Mouse (Mus musculus): ENCODE measurements around the gene Gemin7. TPM values are rescaled to one million over a fixed set of nuclear protein-coding genes. Genes with fewer than 3 reads are reported as not detected.

Gemin7 gene
- polyA plus RNA-seq, 1 experiment, result 89.8 TPM

DNA sequence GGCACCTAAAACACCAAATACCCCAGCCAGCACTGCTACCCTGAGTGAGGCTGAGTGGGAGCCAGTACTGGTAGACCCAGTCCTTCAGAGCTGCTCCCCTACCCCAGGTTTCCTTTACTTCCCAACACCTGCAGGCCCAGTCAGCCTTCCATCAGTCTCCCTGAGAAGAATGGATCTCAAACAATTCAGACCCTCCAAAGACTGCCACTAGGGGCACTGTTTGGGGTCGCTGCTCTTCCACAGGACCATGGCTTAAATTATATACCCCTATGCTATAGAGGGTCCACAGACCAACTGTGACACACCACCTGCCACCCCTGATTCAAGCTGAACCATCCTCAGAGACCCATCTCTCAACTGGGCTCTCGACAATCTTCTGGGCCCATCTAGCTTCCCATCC, 18.4 kb downstream of the Gemin7 start:
- H3K36me3 ChIP-seq (ENCODE audit: control insufficient read depth, insufficient read depth), result no peaks in the 10 kb centered on the region
- H3K79me2 ChIP-seq (ENCODE audit: control insufficient read depth, insufficient read depth), result peaks cover 70% of the 10 kb centered on the region
- H3K27me3 ChIP-seq (ENCODE audit: control insufficient read depth, insufficient read depth, insufficient read length), result no peaks in the 10 kb centered on the region
- no peak overlapping the region for H3ac ChIP-seq (ENCODE audit: control insufficient read depth, insufficient read length)
- H3K4me2 ChIP-seq (ENCODE audit: low read depth), result no peak overlapping the region
- TF ChIP-seq TCF3 (IDR thresholded peaks at IDR 0.05; ENCODE audit: insufficient read length, low read depth), result no peak
- no peak overlapping the region for H3K4me3 ChIP-seq

DNA sequence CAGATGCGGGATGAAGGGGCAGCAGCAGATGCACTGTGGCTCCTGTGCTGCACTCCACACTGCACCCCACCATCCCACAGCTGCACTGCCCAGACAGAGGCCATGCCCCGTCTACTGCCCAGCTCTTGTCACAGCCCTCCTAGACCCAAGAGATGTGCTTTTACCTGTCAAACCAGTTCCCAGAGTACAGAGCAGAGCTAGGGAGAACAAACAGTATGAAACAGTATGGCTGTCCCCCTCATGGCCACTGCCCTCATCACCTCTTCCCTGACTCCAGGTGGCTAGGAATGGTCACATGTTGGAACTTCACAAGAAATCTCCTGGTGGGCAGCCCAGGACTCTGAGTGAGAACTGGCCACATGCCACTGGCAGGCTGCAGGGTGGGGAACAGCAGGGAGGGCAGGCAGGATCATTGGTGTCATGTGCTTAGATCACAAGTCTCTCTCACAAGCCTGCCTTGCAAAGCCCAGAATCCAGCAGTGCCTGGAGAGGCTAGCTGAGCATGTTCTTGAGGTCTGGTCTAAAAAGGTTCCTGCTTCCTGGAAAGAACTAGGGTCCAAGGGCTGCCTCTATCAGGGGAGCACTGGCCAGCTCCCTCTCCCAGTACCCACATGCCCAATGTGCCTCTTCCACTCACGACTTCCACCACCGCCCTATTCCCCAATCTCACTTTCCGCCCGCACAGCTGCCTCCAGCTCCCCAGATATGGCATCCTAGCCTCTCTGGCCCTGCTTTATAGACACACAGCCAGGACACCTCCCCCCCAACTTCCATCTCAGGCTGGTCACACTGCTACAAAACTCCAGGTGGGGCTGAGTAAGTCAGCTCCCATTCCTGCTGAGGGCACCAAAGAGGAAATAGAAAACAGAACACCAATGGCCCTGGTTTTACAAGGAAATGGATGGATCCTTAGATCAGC, 19.2 kb downstream of the Gemin7 start:
- no peak for TF ChIP-seq SRF (IDR thresholded peaks at IDR 0.05; ENCODE audit: control insufficient read depth, insufficient read length, low read depth)
- no peak for TF ChIP-seq CEBPB (IDR thresholded peaks at IDR 0.05; ENCODE audit: insufficient read depth, poor library complexity, severe bottlenecking)
- no peak for TF ChIP-seq USF1 (IDR thresholded peaks at IDR 0.05; ENCODE audit: low read depth)
- TF ChIP-seq E2F4 (IDR thresholded peaks at IDR 0.05; ENCODE audit: insufficient read depth), result no peak
- TF ChIP-seq MYOG (IDR thresholded peaks at IDR 0.05; ENCODE audit: control insufficient read depth in 1 of 3, insufficient read depth in 1 of 3, insufficient read length in 2 of 3, low read depth in 2 of 3), result no peak
- TF ChIP-seq POLR2AphosphoS2 (IDR thresholded peaks at IDR 0.05; ENCODE audit: insufficient read length, low read depth), result no peak
- no peaks in the 10 kb centered on the region for H3K36me3 ChIP-seq (ENCODE audit: control insufficient read depth, insufficient read depth)
- H3K4me2 ChIP-seq (ENCODE audit: low read depth), result no peak overlapping the region
- no peaks in the 10 kb centered on the region for H3K27me3 ChIP-seq (ENCODE audit: control insufficient read depth, insufficient read depth, insufficient read length)
- H3K79me2 ChIP-seq (ENCODE audit: control insufficient read depth, insufficient read depth), result peaks cover 77% of the 10 kb centered on the region
- H3K4me3 ChIP-seq, result no peak overlapping the region
- H3ac ChIP-seq (ENCODE audit: control insufficient read depth, insufficient read length), result no peak overlapping the region

DNA sequence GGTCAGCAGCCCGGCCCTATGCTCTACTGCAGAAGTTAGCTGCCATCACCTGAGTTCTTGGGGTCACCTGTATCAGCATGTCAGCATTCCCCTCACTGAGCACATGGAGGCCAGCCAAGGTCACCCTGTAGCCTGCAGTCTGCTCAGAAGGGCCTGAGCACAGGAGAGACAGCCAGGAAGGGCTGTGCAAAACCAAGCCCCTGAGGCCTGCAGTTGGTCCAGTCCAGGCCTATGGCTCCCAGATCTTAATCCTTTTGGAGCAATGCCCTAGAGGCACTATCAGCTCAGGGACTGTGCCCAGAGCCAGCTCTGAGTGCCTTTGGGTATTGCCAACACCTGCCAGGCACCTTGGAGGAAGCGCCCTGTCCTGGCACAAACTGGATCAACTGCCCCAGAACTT, 20.3 kb downstream of the Gemin7 start:
- Histone ChIP-seq H3K36me3 (ENCODE audit: control insufficient read depth, insufficient read depth) (no peaks in the 10 kb centered on the region), H3K27me3 (ENCODE audit: control insufficient read depth, insufficient read depth, insufficient read length) (no peaks in the 10 kb centered on the region), H3K4me2 (ENCODE audit: low read depth) (no peak overlapping the region), H3ac (ENCODE audit: control insufficient read depth, insufficient read length) (no peak overlapping the region), H3K4me3 (no peak overlapping the region), H3K79me2 (ENCODE audit: control insufficient read depth, insufficient read depth) (peaks cover 83% of the 10 kb centered on the region)
- TF ChIP-seq MYOD1 (IDR thresholded peaks at IDR 0.05; ENCODE audit: control insufficient read depth in 1 of 3, insufficient read length in 2 of 3, low read depth in 2 of 3) (no peak), POLR2AphosphoS2 (IDR thresholded peaks at IDR 0.05; ENCODE audit: insufficient read length, low read depth) (no peak), USF1 (IDR thresholded peaks at IDR 0.05; ENCODE audit: low read depth) (no peak), CEBPB (IDR thresholded peaks at IDR 0.05; ENCODE audit: insufficient read depth, poor library complexity, severe bottlenecking) (no peak), MAX (IDR thresholded peaks at IDR 0.05; ENCODE audit: low read depth) (no peak), MYOG (IDR thresholded peaks at IDR 0.05; ENCODE audit: control insufficient read depth in 1 of 3, insufficient read depth in 1 of 3, insufficient read length in 2 of 3, low read depth in 2 of 3) (no peak), REST (IDR thresholded peaks at IDR 0.05; ENCODE audit: insufficient read depth, insufficient read length) (no peak), E2F4 (IDR thresholded peaks at IDR 0.05; ENCODE audit: insufficient read depth) (no peak)

DNA sequence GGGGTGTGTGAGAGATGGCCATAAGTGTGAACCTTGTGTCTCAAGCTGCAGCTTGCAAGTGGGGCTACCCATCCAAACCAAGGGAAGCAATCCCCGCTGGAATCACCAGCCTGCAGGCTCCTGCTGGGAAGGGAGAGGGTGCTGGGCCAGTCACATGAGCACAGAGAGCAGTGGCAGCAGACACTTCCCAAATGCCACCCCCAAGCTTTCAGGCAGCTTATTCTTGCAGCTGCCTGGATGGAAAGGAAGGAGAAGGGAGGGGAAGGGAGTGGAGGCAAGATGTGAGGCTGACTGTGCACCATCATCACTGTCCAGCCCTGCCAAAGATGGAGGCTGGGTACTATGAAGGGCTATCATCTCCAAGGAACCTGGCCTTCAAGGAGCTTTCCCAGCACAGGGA, 23.2 kb downstream of the Gemin7 start:
- no peak overlapping the region for H3K4me3 ChIP-seq
- no peak overlapping the region for H3ac ChIP-seq (ENCODE audit: control insufficient read depth, insufficient read length)
- peaks cover 78% of the 10 kb centered on the region for H3K79me2 ChIP-seq (ENCODE audit: control insufficient read depth, insufficient read depth)
- H3K4me2 ChIP-seq (ENCODE audit: low read depth), result no peak overlapping the region
- no peak for TF ChIP-seq REST (IDR thresholded peaks at IDR 0.05; ENCODE audit: insufficient read depth, insufficient read length)
- no peak for TF ChIP-seq CEBPB (IDR thresholded peaks at IDR 0.05; ENCODE audit: insufficient read depth, poor library complexity, severe bottlenecking)
- no peak for TF ChIP-seq MYOD1 (IDR thresholded peaks at IDR 0.05; ENCODE audit: control insufficient read depth in 1 of 3, insufficient read length in 2 of 3, low read depth in 2 of 3)
- no peak for TF ChIP-seq E2F4 (IDR thresholded peaks at IDR 0.05; ENCODE audit: insufficient read depth)
- TF ChIP-seq POLR2AphosphoS2 (IDR thresholded peaks at IDR 0.05; ENCODE audit: insufficient read length, low read depth), result no peak
- TF ChIP-seq MAX (IDR thresholded peaks at IDR 0.05; ENCODE audit: low read depth), result no peak
- TF ChIP-seq USF1 (IDR thresholded peaks at IDR 0.05; ENCODE audit: low read depth), result no peak
- TF ChIP-seq MYOG (IDR thresholded peaks at IDR 0.05; ENCODE audit: control insufficient read depth in 1 of 3, insufficient read depth in 1 of 3, insufficient read length in 2 of 3, low read depth in 2 of 3), result no peak
- TF ChIP-seq POLR2A (IDR thresholded peaks at IDR 0.05; ENCODE audit: insufficient read length, low read depth), result no peak
- TF ChIP-seq SRF (IDR thresholded peaks at IDR 0.05; ENCODE audit: control insufficient read depth, insufficient read length, low read depth), result no peak
- TF ChIP-seq TCF3 (IDR thresholded peaks at IDR 0.05; ENCODE audit: insufficient read length, low read depth), result no peak
- no peak for TF ChIP-seq TCF12 (IDR thresholded peaks at IDR 0.05; ENCODE audit: insufficient read depth, poor library complexity, severe bottlenecking)
- H3K27me3 ChIP-seq (ENCODE audit: control insufficient read depth, insufficient read depth, insufficient read length), result no peaks in the 10 kb centered on the region
- H3K36me3 ChIP-seq (ENCODE audit: control insufficient read depth, insufficient read depth), result peaks cover 4% of the 10 kb centered on the region

DNA sequence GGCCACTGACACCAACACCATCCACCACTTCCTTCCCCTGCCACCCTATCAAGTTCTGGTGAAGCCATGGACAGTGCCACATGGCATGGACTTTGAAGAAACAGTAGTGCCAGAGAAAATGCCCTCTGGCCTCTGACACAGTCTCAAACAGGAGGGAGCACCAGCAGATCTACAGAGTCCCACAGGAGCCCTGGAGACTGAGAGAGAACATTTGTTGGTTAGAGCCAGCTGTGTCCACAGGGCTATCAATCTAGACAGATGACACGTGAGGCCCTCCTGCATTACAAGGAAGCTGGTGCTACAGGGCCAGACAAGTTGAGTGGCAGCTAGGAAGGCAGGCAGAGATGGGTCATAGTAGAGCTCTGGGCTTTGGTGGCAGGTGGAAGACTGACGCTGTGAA, 25.0 kb downstream of the Gemin7 start:
- no peak for TF ChIP-seq POLR2AphosphoS2 (IDR thresholded peaks at IDR 0.05; ENCODE audit: insufficient read length, low read depth)
- TF ChIP-seq TCF12 (IDR thresholded peaks at IDR 0.05; ENCODE audit: insufficient read depth, poor library complexity, severe bottlenecking), result no peak
- TF ChIP-seq CEBPB (IDR thresholded peaks at IDR 0.05; ENCODE audit: insufficient read depth, poor library complexity, severe bottlenecking), result no peak
- peak in 1 of 3 experiments; percentile 44 for TF ChIP-seq MYOD1 (IDR thresholded peaks at IDR 0.05; ENCODE audit: control insufficient read depth in 1 of 3, insufficient read length in 2 of 3, low read depth in 2 of 3)
- TF ChIP-seq POLR2A (IDR thresholded peaks at IDR 0.05; ENCODE audit: insufficient read length, low read depth), result no peak
- TF ChIP-seq MYOG (IDR thresholded peaks at IDR 0.05; ENCODE audit: control insufficient read depth in 1 of 3, insufficient read depth in 1 of 3, insufficient read length in 2 of 3, low read depth in 2 of 3), result peak in 2 of 3 experiments; percentile 40 to 61
- Histone ChIP-seq H3K79me2 (ENCODE audit: control insufficient read depth, insufficient read depth) (peaks cover 77% of the 10 kb centered on the region), H3K36me3 (ENCODE audit: control insufficient read depth, insufficient read depth) (peaks cover 4% of the 10 kb centered on the region), H3K27me3 (ENCODE audit: control insufficient read depth, insufficient read depth, insufficient read length) (no peaks in the 10 kb centered on the region), H3ac (ENCODE audit: control insufficient read depth, insufficient read length) (no peak overlapping the region), H3K4me2 (ENCODE audit: low read depth) (no peak overlapping the region), H3K4me3 (no peak overlapping the region)
